Mouse (Mus musculus): ENCODE results near the gene Ranbp9. TPM values are rescaled to one million over a fixed set of nuclear protein-coding genes. Genes with fewer than 3 reads are reported as not detected.

Gene Ranbp9
- total and polyA plus RNA-seq, 3 experiments: 66.3 to 132 (median 81.0) TPM

GRCm38 (mm10) chr13:43523906-43524480 is 42.9 kb upstream of the Ranbp9 start:
- DNase-seq (ENCODE audit: low spot score) (no peak), ATAC-seq (ENCODE audit: extremely low read depth, insufficient number of reproducible peaks, low FRiP score, poor library complexity, severe bottlenecking) (no peak)
- Histone ChIP-seq H3K36me3 (replicated peaks) (no peaks in the 10 kb centered on the region), H3K4me3 (ENCODE audit: low read depth, low read length) (no peak overlapping the region), H3K4me1 (ENCODE audit: insufficient read depth, low read depth, low read length) (peaks cover 6% of the 10 kb centered on the region), H3K9me3 (replicated peaks) (0 out of 2 replicates have a peak, but pooled peaks cover 2% of the 10 kb centered on the region), H3K27me3 (ENCODE audit: insufficient read depth, low read length) (peaks cover 12% of the 10 kb centered on the region)
- no peak for TF ChIP-seq GATA2 (IDR thresholded peaks at IDR 0.05; ENCODE audit: borderline replicate concordance, low read depth, low read length)
- no peak for TF ChIP-seq CTCF (IDR thresholded peaks at IDR 0.05; ENCODE audit: low read depth, low read length)
- TF ChIP-seq GATA1 (IDR thresholded peaks at IDR 0.05; ENCODE audit: borderline replicate concordance, low read length): no peak

- H3K4me3 ChIP-seq (ENCODE audit: low read depth, low read length): no peak overlapping the region
- ATAC-seq (ENCODE audit: extremely low read depth, insufficient number of reproducible peaks, low FRiP score, poor library complexity, severe bottlenecking) (no peak), DNase-seq (ENCODE audit: low spot score) (no peak)
- peaks cover 5% of the 10 kb centered on the region for H3K4me1 ChIP-seq (ENCODE audit: insufficient read depth, low read depth, low read length)
- peaks cover 23% of the 10 kb centered on the region for H3K27me3 ChIP-seq (ENCODE audit: insufficient read depth, low read length)
- H3K9me3 ChIP-seq (replicated peaks): no peaks in the 10 kb centered on the region
- H3K36me3 ChIP-seq (replicated peaks): no peaks in the 10 kb centered on the region
- TF ChIP-seq GATA1 (IDR thresholded peaks at IDR 0.05; ENCODE audit: borderline replicate concordance, low read length) (no peak), POLR2AphosphoS5 (IDR thresholded peaks at IDR 0.05; ENCODE audit: insufficient replicate concordance, low read depth, low read length) (no peak), GATA2 (IDR thresholded peaks at IDR 0.05; ENCODE audit: borderline replicate concordance, low read depth, low read length) (no peak), CTCF (IDR thresholded peaks at IDR 0.05; ENCODE audit: low read depth, low read length) (no peak), TAL1 (conservative IDR thresholded peaks at IDR 0.05; ENCODE audit: low read depth, low read length) (no peak)
These were observed 40.9 kb upstream of the Ranbp9 start for GRCm38 (mm10) chr13:43521940-43522339.

- Histone ChIP-seq H3K27me3 (ENCODE audit: insufficient read depth, low read length) (peaks cover 26% of the 10 kb centered on the region), H3K36me3 (replicated peaks) (no peaks in the 10 kb centered on the region), H3K4me1 (ENCODE audit: insufficient read depth, low read depth, low read length) (peaks cover 13% of the 10 kb centered on the region), H3K9me3 (replicated peaks) (no peaks in the 10 kb centered on the region), H3K4me3 (ENCODE audit: low read depth, low read length) (no peak overlapping the region)
- ATAC-seq (ENCODE audit: extremely low read depth, insufficient number of reproducible peaks, low FRiP score, poor library complexity, severe bottlenecking) (no peak), DNase-seq (ENCODE audit: low spot score) (no peak)
- TF ChIP-seq GATA1 (IDR thresholded peaks at IDR 0.05; ENCODE audit: borderline replicate concordance, low read length) (no peak), TAL1 (conservative IDR thresholded peaks at IDR 0.05; ENCODE audit: low read depth, low read length) (no peak), GATA2 (IDR thresholded peaks at IDR 0.05; ENCODE audit: borderline replicate concordance, low read depth, low read length) (no peak), POLR2AphosphoS5 (IDR thresholded peaks at IDR 0.05; ENCODE audit: insufficient replicate concordance, low read depth, low read length) (no peak), CTCF (IDR thresholded peaks at IDR 0.05; ENCODE audit: low read depth, low read length) (no peak)
These were observed 38.2 kb upstream of the Ranbp9 start for GRCm38 (mm10) chr13:43519251-43519650.

DNA sequence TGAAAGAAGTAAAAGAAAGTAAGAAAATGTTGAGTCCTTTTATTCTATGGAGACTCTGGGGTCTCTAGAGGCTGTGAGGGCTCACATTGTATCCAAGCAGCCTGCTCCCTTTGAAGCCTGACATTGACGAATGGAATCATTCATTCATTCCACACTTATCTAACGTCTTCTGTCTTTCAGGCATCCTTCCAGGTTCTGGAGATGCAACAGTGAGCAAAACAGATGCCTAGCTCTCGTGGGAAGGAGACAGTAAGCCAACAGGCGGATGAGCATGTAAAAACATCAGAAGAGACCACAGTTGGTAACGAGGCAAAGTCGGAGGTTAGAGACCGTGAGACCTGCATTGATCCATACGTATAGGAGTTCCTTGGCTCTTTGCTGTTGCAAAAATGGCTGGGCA is 36.3 kb upstream of the Ranbp9 start:
- no peak overlapping the region for H3K4me3 ChIP-seq (ENCODE audit: low read depth, low read length)
- DNase-seq (ENCODE audit: low spot score): no peak
- peaks cover 12% of the 10 kb centered on the region for H3K4me1 ChIP-seq (ENCODE audit: insufficient read depth, low read depth, low read length)
- no peaks in the 10 kb centered on the region for H3K36me3 ChIP-seq (replicated peaks)
- no peak for TF ChIP-seq CTCF (IDR thresholded peaks at IDR 0.05; ENCODE audit: low read depth, low read length)
- no peak for TF ChIP-seq TAL1 (conservative IDR thresholded peaks at IDR 0.05; ENCODE audit: low read depth, low read length)
- TF ChIP-seq GATA2 (IDR thresholded peaks at IDR 0.05; ENCODE audit: borderline replicate concordance, low read depth, low read length): no peak
- no peak for TF ChIP-seq POLR2AphosphoS5 (IDR thresholded peaks at IDR 0.05; ENCODE audit: insufficient replicate concordance, low read depth, low read length)
- TF ChIP-seq GATA1 (IDR thresholded peaks at IDR 0.05; ENCODE audit: borderline replicate concordance, low read length): no peak
- H3K9me3 ChIP-seq (replicated peaks): peaks cover 3% of the 10 kb centered on the region; the same call in 1 of the 2 replicates
- ATAC-seq (ENCODE audit: extremely low read depth, insufficient number of reproducible peaks, low FRiP score, poor library complexity, severe bottlenecking): no peak
- H3K27me3 ChIP-seq (ENCODE audit: insufficient read depth, low read length): peaks cover 22% of the 10 kb centered on the region

DNA sequence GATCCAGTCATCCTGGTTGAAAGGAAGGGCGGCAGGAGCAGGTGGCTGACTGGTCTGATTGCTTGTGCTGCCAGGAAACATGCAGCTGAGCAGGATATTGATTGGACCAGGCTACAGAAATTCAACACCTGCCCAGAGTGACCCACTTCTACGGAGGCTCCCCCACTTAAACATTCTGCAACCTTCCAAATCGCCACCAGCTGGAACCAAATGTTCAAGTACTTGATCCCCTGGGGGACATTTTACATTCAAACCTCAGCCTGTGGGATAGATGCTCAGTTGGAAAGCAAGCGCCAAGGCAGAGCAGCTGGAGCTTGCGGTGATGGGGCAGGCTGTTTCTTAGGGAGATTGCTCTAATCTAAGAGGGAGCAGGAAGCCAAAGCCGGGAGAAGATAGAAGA is 35.8 kb upstream of the Ranbp9 start:
- peaks cover 22% of the 10 kb centered on the region for H3K27me3 ChIP-seq (ENCODE audit: insufficient read depth, low read length)
- no peak overlapping the region for H3K4me3 ChIP-seq (ENCODE audit: low read depth, low read length)
- ATAC-seq (ENCODE audit: extremely low read depth, insufficient number of reproducible peaks, low FRiP score, poor library complexity, severe bottlenecking) (no peak), DNase-seq (ENCODE audit: low spot score) (no peak)
- no peaks in the 10 kb centered on the region for H3K36me3 ChIP-seq (replicated peaks)
- H3K4me1 ChIP-seq (ENCODE audit: insufficient read depth, low read depth, low read length): peaks cover 13% of the 10 kb centered on the region
- H3K9me3 ChIP-seq (replicated peaks): peaks cover 3% of the 10 kb centered on the region; the same call in 1 of the 2 replicates
- TF ChIP-seq GATA2 (IDR thresholded peaks at IDR 0.05; ENCODE audit: borderline replicate concordance, low read depth, low read length) (no peak), TAL1 (conservative IDR thresholded peaks at IDR 0.05; ENCODE audit: low read depth, low read length) (no peak), POLR2AphosphoS5 (IDR thresholded peaks at IDR 0.05; ENCODE audit: insufficient replicate concordance, low read depth, low read length) (no peak), GATA1 (IDR thresholded peaks at IDR 0.05; ENCODE audit: borderline replicate concordance, low read length) (no peak), CTCF (IDR thresholded peaks at IDR 0.05; ENCODE audit: low read depth, low read length) (no peak)

- H3K27me3 ChIP-seq (ENCODE audit: insufficient read depth, low read length): peaks cover 22% of the 10 kb centered on the region
- DNase-seq (ENCODE audit: low spot score) (no peak), ATAC-seq (ENCODE audit: extremely low read depth, insufficient number of reproducible peaks, low FRiP score, poor library complexity, severe bottlenecking) (no peak)
- H3K4me1 ChIP-seq (ENCODE audit: insufficient read depth, low read depth, low read length): peaks cover 16% of the 10 kb centered on the region
- H3K4me3 ChIP-seq (ENCODE audit: low read depth, low read length): no peak overlapping the region
- H3K36me3 ChIP-seq (replicated peaks): no peaks in the 10 kb centered on the region
- no peak for TF ChIP-seq POLR2AphosphoS5 (IDR thresholded peaks at IDR 0.05; ENCODE audit: insufficient replicate concordance, low read depth, low read length)
- no peak for TF ChIP-seq GATA1 (IDR thresholded peaks at IDR 0.05; ENCODE audit: borderline replicate concordance, low read length)
- TF ChIP-seq TAL1 (conservative IDR thresholded peaks at IDR 0.05; ENCODE audit: low read depth, low read length): no peak
- H3K9me3 ChIP-seq (replicated peaks): peaks cover 3% of the 10 kb centered on the region; the same call in 1 of the 2 replicates
These were observed 35.0 kb upstream of the Ranbp9 start for GRCm38 (mm10) chr13:43516119-43516518.

Measured in G1E (cell line).